Mouse (Mus musculus) CH12.LX (cell line): Measurements from ENCODE around the gene Hsd17b1.

Source experiments
- EP300 ChIP-seq: IDR thresholded peaks from 2 replicates; pipeline ENCODE4 v1.6.1; 2011; ENCODE audit warnings: low read length, improper control_type of control experiment
- ZNF384 ChIP-seq: IDR thresholded peaks from 2 replicates; pipeline ENCODE4 v1.6.1; 2012; ENCODE audit warnings: low read depth, low read length, improper control_type of control experiment, inconsistent platforms

GRCm38 (mm10) chr11:101086756-101087681, 8.8 kb downstream of the Hsd17b1 start, which contains the start of gene Mlx:
- TF ChIP-seq ZNF384 (no peak), EP300 (no peak)
